Mouse (Mus musculus) right cerebral cortex, adult 2 months (tissue): ENCODE results near the gene Scn10a.
A peak's percentile ranks its signal among the peaks of the same experiment; 100 is the strongest.

Experiments
- DNase-seq, 2 experiments: peaks; one replicate each; pipeline ENCODE4 v3.0.0; 2021 to 2022; ENCODE audit warnings: low spot score in 2 of 2

Scn10a gene

DNA sequence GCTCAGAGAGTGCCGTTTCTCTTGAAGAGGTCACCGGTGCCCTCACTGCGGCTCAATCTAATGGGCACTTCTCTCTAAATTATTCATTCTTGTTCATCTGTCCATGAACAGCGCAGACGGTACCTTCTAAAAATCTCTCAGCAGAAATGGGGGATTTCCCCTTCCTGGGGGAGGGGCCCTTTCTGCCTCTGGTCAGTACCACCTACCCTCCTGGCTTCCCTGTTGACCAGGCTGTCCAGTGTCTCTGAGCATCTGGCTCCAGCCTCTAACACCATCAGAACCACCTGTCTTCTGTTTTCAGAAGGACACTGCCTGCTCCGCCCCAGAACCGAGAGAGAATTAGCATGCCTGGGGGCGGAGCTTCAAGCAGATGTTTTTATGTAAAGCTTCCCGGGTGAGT, 143.4 kb downstream of the Scn10a start:
- DNase-seq: no peak

GRCm38 (mm10) chr9:119574366-119574765, 144.8 kb downstream of the Scn10a start:
- no peak for DNase-seq

DNA sequence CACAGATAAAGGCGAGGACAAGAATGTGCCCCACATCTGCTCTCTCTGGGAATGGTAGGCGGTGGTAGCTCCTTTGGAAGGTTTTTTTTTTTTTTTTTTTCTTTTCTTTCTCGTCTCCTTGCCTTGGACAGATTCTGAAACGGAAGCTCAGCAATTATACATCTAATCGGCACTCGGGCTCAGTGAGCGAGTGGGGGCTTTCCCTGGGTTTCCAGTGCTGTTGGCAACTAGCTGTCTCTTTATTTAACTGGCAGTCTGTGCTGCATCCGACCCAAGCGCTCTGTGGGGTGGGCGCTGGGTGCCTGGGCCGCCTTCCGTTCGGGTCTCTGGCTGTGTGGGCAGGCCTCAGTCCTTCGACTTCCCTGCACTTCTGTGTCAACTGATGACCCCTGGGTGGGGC, 146.1 kb downstream of the Scn10a start:
- DNase-seq: no peak

GRCm38 (mm10) chr9:119571411-119571888, 147.7 kb downstream of the Scn10a start:
- DNase-seq: no peak

DNA sequence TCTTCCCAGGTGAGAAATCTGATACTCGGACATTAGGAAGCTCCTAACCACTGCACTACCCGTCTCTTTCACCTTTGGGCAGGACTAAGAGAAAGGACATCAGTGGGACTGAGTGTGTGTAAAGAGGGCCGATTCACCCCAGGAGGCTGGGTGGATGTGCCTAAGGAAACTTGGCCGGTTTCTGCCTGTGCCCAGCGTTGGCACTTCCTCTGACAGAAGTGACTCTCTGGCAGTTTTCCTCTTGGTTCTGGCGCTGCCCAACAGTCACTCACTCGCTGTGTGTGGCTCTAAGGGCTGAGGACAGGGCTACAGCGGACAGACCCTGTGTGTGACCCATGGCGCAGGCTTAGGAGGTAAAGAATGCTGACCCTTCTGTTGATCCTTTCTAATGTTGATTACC, 148.5 kb downstream of the Scn10a start:
- DNase-seq: no peak

GRCm38 (mm10) chr9:119568732-119569131, 150.4 kb downstream of the Scn10a start:
- no peak for DNase-seq

- no peak for DNase-seq
These were observed 151.3 kb downstream of the Scn10a start for GRCm38 (mm10) chr9:119567800-119568199.

DNA sequence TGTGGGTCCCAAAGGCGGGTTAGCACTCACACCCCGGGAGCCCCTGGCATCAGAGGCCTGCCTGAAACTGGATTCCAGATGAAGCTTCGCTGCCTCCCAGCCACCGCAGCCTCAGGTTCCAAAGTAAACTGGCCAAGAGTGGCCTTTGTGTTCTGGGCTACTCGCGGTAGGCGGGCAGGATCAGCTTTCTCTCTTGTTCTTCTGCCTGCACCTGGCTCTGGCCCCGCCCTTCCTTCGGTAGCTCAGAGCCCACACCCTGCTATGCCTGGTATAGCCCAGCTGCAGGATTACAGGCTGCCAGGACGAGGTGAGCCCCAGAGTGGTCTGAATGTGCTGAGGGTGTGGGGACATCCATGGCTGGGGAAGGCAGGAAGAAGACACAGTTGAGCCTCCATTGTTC, 152.9 kb downstream of the Scn10a start:
- DNase-seq: no peak

DNA sequence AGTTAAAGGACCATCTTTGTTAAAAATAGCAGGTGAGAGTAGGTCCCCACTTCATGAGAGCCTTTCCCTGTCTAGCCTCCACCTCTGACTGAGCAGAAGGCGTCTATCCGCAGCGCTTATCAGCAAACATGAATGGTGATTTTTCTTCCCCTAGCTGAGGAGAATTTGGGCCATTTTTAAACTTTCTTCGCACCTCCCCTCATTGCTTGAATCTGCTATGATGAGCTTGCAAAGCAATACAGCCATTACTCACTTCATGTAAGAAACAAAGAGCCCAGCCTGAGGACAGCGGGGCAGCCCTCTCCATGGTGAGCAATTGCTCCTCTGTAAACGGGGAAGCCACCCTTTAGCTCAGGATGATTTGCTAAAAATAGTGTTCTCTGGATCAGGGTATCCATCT, 154.3 kb downstream of the Scn10a start:
- DNase-seq: peak; percentile 31 to 37

DNA sequence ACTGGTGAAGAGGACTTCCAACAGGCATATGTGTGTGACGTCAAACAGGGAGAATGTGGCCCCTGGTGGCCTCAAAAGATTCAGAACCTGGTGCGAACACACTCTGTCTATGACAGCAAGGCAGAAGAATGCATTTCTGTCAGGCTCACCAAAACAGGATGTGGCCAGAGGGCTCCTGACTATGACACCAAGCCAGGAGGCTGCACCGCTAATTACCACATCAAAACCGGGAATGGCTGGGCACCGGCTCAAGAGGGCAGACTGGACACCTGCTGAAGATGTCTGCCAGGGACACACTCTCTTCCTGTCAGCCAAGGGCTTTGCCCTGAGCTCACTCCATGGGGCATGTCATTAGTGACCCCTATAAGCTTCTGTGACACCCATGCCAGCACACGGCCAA, 155.5 kb downstream of the Scn10a start:
- DNase-seq: no peak

- no peak for DNase-seq
These were observed 156.9 kb downstream of the Scn10a start for GRCm38 (mm10) chr9:119562256-119562655.

DNA sequence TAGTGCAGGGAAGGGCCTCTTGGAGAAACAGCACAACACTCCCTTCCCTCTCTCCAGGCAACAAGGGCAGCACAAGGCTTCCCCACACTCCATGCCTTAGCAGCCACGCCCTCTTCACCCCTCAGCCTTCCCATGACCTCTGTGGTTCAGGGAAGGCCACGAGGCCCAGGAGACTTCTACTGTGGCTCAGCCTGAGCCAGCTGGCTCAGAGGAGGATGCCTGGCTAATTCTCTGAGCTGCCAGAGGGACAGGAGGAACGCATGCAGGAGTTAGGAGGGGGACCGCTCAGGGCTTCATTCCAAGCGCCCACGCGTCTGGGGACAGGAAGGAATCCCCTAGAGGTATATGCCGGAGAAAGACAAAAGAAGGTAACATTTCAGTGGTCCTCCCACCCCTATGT, 157.4 kb downstream of the Scn10a start:
- no peak for DNase-seq

DNA sequence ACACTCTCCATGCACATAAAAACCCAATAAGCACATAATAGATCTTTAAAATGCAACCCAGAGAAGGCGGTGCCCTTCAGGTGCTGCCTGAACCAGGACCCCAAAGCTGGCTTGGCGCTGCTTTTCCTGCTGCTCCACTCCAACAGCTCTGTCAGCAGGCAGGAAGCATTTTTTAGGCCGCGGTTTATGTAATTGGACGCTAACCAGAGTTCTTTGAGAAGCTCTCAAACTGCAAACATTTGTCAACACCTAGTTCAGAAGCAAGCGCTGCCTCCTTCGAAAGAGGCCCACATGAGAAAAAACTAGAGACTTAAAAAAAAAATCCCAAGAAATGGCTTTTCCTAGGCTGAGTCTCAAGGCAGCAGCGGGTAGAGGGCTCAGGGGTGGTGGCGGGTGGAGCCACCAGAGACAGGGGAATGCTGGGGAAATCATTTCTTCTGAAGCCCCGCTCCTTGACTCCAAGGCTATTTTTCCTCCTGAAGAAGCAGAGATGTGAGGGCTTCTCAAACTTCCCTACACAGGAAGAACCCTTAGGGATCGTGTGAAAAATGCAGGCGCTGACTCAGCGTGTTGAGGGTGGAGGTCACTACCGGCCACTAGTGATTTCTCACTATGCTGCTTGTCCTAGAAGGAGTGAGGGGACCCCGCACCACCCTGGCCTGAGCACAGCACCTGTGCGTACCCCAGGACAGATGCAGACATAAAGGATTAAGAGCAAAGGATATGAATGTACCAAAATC, 159.4 kb downstream of the Scn10a start:
- peak in 1 of 2 experiments; percentile 37 for DNase-seq
